Mouse (Mus musculus) hematopoietic multipotent progenitor cell, adult 10-12 weeks (in vitro differentiated cells): ENCODE results near the gene C1qtnf2. TPM values are rescaled to one million over a fixed set of nuclear protein-coding genes. Genes with fewer than 3 reads are reported as not detected.

Experiments
- polyA plus RNA-seq: library from polyadenylated mRNA; stranded (reverse); fragments of >175 nt; gene quantifications from 2 replicates; pipeline ENCODE4 v1.2.3, GENCODE M21; 2012; ENCODE audit warnings: low replicate concordance

Gene C1qtnf2
- 0.18 TPM in 1 of 2 replicates, not detected in the other for polyA plus RNA-seq

GRCm38 (mm10) chr11:43474225-43474774 lies at the start of gene C1qtnf2:
Gene C1qtnf2, plus strand, starts transcription at chr11:43474276.

DNA sequence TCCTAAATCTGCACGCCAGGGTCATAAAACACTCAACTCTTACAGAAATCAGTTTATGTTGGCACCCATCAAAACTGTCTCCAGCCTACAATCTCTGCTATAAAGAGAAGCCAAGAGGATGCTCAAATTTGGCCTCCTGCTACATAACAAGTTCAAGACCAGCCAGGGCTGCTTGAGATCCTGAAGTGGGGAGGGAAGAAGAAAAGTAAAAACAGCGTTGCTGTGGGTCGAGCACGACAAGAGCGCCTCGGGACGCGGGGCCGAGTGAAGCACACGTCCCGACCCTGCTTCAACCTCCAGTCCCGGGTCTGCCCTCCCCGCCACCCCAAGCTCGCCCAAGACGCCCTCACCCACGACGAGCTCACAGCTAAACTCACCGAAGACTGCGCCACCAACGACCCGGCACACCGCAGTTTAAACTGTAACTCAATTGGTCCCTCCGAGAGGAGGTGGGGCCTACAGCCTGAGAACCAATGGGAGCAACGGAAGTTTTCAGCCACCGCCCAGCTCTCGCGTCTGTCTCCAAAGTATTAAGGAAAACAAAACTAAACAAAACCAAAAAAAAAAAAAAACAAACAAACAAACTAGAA lies 48.2 kb upstream of the C1qtnf2 start, which contains the start of gene Pttg1:
Pttg1 (minus strand) TSS at position 428 of the 590 bp plus-strand sequence.

GRCm38 (mm10) chr11:43433254-43434023 lies 40.6 kb upstream of the C1qtnf2 start, which contains the start of gene Slu7:
Gene Slu7, plus strand, starts transcription at chr11:43433744.

DNA sequence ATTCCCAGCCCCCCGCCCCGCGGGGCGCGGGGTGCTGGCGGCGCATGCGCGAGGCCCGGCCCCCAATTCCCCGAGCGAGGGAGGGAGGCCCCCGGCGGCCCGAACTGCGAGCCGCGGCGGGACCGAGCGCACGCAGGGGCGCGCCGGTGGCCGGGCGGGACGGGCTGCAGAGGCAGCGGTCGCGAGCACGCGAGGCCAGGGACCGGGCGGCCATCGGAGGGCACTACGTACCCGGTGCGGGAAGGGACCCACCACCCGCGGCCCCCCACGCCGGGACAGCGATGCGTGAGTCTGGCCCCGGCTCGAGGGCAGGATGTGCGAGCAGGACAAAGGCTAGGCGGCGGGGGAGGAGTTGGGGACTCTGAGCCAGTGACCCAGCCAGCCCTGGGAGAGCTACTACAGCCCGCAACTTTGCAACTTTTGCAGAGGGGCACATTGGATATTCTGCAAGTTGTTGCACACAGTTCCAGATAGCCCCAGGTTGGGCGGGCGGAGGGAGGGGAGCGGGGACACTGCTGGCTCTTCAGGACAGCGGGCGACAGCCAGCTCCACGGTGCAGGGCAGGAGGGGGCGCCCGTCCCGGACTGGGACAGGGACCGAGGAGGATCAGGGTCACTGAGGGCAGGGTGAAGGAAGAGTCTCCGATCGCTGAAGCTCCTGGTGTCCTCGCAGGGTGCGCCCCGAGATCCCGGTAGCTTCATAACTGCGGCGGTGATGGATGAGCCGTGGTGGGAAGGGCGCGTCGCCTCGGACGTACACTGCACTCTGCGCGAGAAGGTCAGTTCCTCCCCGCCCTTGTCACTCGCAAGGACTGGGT lies 54.8 kb downstream of the C1qtnf2 start, which contains the start of gene Ccnjl:
Ccnjl (plus strand) TSS at position 102 of the 817 bp plus-strand sequence.

Other genes starting within 250 kb of the C1qtnf2 start
- gene Pttg1, start 48.0 kb upstream of the C1qtnf2 start, polyA plus RNA-seq: 5.7 and 7.8 TPM in 2 replicates
- gene Slu7, start 40.5 kb upstream of the C1qtnf2 start, polyA plus RNA-seq: 2.9 and 8.1 TPM in 2 replicates
- 1.3 and 1.9 TPM in 2 replicates for gene Ccnjl, start 54.5 kb downstream of the C1qtnf2 start, polyA plus RNA-seq
- gene 4933415A04Rik, start 112.8 kb downstream of the C1qtnf2 start, polyA plus RNA-seq: not detected in 2 replicates
- not detected in 2 replicates for gene Fabp6, start 127.3 kb downstream of the C1qtnf2 start, polyA plus RNA-seq
- gene Pwwp2a, start 207.7 kb downstream of the C1qtnf2 start, polyA plus RNA-seq: 8.2 and 12.1 TPM in 2 replicates